Mouse (Mus musculus) frontal cortex, adult 2 months (tissue): ENCODE measurements around the gene Txndc12. TPM values are rescaled to one million over a fixed set of nuclear protein-coding genes. Genes with fewer than 3 reads are reported as not detected.

ENCODE experiments used
- DNase-seq, 2 experiments: peaks; one replicate each; pipeline ENCODE4 v3.0.0; 2022; ENCODE audit warnings: low spot score in 1 of 2; ENCODE audit errors: extremely low spot score in 1 of 2
- polyA plus RNA-seq: library from polyadenylated mRNA; depleted of rRNA; stranded (reverse); fragments of >200 nt; gene quantifications from 2 replicates; pipeline ENCODE4 v1.2.3, GENCODE M21; 2012

The Txndc12 gene
- polyA plus RNA-seq, 1 experiment: 41.0 TPM

DNA sequence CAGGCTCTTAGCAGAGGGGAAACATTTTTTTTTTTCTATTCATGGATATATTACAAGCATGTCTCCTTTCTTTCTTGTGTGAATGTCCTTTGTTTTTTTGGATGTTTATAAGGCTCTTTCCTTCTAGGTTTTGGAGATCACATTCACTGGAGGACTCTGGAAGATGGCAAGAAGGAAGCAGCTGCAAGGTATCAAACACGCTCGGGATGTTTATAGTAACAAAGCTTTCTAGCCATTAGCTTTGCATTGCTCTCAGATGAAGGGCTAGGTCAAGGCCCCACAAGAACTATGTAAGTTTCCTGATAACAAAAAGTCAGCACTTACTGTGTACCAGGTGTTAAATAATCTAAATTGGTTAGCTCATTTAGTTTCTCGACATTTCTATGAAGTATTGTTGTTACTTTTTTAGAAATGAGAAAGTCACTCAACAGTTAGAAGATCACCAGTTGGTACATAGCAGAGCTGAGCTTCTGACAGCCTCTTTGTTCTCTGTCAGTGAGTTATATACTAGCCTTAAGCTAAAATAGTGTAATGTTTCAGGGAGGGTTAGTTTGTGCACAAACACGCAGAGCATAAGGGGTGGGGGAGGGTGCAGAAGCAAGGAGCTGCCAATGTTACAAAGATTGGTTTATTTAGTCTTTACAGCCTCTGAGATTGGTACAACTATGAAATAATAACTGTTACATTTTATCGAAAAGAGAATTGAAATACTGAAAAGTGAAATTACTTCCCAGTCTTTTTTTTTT is 11.6 kb downstream of the Txndc12 start:
- DNase-seq: no peak

DNA sequence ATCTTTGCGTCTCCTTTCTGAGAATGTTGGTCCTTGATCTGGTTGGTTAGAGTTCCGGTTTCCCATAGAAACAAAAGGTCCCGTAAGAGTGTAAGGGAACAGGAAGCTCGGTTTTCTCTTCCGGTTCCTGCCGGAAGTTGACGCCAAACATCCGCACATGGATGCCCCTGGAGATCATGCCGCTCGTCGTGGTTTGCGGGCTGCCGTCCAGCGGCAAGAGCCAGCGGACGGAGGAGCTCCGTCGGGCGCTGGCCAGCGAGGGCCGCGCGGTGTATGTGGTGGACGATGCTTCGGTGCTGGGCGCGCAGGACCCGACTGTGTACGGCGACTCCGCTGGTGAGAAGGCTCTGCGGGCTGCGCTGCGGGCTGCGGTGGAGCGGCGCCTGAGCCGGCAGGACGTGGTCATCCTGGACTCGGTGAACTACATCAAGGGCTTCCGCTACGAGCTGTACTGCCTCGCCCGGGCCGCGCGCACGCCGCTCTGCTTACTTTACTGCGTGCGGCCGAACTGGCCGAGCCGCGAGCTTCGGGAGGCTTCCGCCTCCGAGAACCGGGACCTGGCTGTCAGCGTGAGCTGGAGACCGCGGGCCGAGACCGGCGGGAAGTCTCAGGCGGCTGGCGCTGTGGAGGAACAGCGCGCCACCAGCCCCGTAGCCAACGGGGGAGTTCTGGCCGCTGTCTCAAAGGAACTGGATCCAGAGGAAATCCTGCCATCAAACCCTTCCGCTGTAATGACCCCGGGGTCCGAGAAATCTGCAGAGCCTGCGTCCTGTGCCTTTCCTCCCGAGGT is 13.5 kb downstream of the Txndc12 start, which contains the start of gene Kti12:
Gene Kti12, plus strand, starts transcription at position 71 of the 790 bp plus-strand sequence.
- peak; percentile 77 to 90 for DNase-seq

DNA sequence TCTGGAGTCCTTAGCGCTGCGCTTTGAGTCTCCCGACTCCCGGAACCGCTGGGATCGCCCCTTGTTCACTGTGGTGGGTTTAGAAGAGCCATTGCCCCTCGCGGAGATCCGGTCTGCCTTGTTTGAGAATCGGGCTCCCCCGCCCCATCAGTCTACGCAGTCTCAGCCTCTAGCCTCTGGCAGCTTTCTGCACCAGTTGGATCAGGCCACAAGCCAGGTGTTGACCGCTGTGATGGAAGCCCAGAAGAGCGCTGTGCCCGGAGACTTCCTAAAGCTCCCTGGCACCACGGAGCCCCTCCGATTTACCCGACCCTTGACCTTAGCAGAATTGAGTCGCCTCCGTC is 14.1 kb downstream of the Txndc12 start, which contains the start of gene A730015C16Rik:
Gene A730015C16Rik, minus strand, starts transcription at position 115 of the 344 bp plus-strand sequence.
- no peak for DNase-seq

- DNase-seq: no peak
Observed at GRCm38 (mm10) chr4:108866806-108867205, 32.4 kb downstream of the Txndc12 start.

DNA sequence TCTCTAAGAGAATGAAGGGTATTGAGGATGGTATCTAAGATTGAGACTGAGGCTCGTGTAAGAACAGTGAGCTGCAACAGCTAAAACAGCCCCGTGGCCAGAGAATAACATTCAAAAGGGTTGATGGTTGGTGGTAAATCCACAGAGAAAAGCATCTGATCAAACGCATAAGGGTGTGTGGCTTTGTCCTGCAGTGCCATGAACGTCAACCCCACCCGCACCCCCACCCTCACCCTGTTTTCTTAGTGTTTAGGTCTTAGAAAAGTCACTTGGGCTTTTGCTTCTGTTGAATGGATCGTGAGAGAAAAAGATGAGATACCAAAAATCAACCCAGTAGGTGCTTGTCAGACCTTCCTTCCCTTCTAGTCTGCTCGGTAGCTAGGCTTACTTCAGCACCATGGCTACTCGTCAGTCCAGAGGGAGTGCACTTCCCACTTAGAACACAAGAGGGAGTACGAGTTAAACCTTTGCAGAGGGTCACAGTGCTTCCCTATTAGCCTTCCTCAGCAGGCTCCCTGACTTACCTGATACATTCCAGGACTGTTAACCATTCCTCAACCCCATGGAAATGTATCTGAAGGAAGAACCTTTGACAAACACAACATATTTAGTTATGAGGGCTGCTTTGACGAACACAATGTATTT is 35.5 kb downstream of the Txndc12 start:
- DNase-seq: peak; percentile 83 to 99

DNA sequence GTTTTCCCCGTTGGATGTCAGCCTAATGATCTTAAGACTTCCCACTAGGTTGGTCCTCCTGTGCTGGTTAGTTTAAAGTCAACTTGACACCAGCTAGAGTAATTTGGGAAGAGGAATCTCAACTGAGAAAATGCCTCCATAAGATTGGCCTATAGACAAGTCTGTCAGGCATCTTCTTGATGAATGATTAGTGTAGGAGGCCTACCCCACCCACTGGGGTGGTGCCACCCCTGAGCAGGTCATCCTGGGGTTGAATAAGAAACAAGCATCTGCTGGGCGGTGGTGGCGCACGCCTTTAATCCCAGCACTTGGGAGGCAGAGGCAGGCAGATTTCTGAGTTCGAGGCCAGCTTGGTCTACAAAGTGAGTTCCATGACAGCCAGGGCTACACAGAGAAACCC is 39.3 kb downstream of the Txndc12 start:
- DNase-seq: no peak

DNA sequence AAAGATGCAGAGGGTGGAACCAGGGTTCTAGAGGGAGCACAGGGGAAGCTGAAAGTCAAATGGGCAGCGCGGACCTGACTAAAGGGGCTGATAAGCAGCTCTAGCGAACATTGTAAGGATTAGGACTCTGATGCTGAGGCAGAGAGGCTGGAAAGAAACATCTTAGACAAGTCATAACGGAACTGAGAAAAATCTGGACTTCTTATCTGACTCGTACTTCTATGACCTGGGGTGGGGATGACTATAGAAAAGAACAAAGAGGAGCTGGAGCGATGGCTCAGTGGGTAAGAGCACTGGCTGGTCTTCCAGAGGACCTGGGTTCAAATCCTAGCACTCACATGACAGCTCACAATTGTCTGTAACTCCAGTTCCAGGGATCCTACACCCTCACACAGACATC is 43.5 kb downstream of the Txndc12 start:
- DNase-seq: no peak

DNA sequence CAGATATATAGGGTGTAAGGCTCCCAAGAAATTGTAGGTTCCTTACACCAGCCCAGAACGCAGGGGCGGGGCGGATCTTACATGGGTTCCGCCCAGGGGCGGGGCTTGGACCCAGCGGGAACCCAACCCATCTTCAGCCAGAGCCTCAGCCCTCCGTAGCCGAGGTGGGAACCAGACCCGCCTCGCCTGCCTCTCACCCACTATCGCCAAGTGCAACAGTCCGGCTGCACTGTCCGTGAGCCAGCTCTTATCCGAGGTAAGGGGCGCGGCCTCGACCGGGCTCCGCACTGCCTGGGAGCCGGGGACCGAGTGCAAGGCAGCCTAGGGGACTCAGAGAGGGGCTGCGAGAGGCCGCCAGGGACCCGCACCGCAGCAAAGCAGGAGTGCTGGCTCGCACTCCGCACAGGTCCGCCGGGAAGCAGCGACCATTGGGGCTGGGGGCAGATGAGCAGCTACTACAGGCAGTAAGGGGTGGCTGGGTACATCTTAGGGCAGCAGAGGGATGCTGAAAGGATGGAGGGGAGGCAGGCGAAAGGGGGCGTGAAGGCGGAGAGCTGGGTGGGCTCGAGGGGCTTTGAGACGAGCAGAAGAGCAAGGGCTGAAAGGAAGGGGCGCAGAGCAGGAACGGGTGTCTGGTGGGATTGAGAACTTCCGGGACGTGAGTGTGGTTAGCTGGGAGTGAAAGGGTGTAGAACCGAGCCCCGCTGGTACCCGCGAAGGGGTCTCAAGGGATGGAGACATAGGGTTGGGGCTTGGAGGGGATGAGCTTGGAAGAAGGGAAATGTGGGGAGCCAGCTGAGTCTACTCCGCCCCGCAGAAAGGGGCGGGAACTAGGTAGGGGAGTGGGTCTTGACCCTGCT is 44.8 kb downstream of the Txndc12 start, which contains the start of gene Rab3b:
Gene Rab3b, plus strand, starts transcription at position 101 of the 860 bp plus-strand sequence.
- peak in 1 of 2 experiments; percentile 46 for DNase-seq

- DNase-seq: no peak
Observed at GRCm38 (mm10) chr4:108883815-108884214, 49.4 kb downstream of the Txndc12 start.

DNA sequence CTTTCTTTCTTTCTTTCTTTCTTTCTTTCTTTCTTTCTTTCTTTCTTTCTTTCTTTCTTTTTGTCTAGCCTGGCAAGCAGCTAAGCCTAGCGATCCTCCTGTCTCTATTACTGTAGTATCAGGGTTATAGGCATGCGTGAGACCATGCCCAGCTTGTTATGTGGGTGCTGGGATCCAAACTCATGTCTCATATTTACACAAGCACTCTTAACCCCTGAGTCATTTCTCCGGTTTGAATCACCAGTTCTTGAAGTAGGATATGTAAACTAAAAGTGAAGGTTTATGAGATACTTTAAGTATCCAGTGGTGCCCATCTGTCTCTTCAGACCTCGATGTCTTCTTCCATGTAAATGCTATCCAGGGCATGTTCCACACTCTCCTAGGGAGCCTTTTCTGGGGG is 53.1 kb downstream of the Txndc12 start:
- DNase-seq: no peak

DNA sequence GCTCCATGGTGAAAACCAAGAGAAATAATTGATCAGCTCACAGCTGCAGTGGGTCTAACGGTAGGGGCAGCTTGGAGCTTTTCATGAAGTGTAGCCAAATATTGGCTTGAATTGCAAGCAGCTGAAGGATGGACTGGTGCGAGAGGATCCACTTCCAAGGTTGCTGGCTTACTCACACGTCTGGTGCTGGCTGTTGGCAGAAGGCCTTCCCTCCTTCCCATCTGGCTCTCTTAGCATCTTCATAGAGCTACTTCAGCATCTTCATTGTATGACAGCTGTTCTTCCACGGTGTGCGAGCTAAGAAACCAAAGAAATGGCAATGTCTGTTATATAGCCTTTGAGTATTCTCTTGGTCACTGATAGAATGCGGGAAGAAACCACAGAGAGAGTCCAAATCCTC is 56.5 kb downstream of the Txndc12 start:
- DNase-seq: peak in 1 of 2 experiments; percentile 48

DNA sequence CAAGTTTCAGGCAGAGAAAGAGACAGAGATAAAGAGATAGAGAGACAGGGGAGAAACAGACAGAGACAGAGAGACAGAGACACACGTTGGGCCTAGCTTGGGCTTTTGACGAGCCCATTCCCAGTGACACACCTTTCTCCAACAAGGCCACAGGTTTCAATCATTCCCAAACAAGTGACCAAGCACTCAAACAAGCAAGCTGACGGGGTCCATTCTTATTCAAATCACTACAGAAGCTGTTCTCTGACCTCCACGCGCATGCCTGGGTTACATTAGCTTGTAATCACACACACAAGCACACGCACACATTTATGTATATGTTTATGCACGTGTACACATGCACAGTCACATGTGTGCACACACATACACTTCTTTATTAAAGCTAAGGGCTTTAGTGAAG is 66.0 kb downstream of the Txndc12 start:
- DNase-seq: no peak

DNA sequence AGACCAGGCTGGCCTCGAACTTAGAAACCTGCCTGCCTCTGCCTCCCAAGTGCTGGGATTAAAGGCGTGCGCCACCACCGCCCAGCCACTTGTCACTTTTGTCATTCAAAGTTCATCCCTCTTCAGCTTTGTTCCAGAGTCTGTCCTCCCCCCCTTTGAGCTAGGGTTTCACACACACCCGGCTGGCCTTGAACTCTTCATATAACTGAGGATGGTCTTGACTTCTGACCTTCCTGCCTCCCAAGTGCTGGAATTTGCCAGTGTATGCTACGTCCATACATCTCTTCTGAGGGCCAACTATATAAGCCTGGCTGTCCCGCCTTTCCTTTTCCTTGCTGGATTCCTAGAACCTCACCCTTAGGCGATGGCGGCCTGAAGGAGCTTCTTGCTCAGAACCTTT is 68.5 kb downstream of the Txndc12 start:
- no peak for DNase-seq

- no peak for DNase-seq
Observed at GRCm38 (mm10) chr4:108903346-108903745, 68.9 kb downstream of the Txndc12 start.

DNA sequence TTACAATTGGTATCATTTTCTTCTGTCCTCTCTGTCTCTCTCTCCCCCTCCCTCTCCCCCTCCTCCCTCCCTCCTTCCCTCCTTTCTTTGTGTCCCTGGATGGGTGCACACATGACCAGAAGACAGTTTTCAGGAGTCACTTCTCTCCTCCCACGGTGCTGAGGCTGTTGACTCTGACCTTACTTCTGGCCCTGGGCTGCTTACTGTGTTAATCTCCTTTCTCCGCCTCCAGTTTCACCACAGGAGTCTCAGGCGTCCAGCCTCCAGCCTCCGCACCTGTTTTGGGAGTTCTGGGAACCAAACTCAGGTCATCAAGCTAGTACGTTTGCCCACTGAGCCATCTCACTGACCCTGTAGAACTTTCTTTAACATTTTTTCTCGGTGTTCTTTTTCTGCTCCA is 69.7 kb downstream of the Txndc12 start:
- no peak for DNase-seq

DNA sequence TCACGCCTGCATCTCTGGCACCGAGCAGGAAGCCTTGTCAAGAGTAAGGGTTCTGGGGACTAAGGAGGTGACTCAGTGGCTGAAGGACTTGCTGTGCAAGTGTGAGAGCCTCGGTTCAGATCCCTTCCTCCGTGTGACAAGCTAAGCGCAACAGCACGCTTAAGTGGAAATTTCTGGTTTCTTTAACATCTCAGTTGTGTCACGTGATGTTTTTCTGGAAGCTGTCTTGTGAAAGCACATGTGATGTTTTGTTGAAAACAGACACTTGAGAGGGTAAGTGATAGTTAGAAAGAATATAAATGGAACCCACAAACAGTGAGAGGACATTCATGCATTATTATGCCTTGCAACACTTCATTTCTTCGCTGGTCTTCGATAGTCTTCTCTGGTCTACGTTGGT is 70.4 kb downstream of the Txndc12 start:
- DNase-seq: no peak

DNA sequence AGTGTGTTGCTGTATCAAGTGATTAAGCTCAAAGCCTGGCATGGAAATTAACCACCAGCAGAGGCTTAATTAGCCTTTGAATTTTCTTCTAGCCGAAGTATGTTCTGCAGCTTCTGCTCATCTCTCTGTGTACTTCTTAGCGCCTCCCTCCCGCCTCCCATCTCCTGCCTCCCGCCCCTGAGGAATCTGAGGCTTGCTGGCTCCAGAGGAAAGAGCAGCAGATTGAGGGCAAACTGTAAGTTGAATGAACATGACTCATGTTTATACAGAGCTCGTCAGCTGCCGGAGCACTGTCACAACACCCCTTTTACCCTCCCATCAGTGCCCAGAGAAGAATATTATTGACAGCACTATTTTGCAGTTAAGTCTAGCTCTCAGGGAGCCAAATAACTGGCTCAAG is 71.5 kb downstream of the Txndc12 start:
- peak; percentile 42 to 64 for DNase-seq

GRCm38 (mm10) chr4:108907475-108907874 is 73.1 kb downstream of the Txndc12 start:
- DNase-seq: no peak

DNA sequence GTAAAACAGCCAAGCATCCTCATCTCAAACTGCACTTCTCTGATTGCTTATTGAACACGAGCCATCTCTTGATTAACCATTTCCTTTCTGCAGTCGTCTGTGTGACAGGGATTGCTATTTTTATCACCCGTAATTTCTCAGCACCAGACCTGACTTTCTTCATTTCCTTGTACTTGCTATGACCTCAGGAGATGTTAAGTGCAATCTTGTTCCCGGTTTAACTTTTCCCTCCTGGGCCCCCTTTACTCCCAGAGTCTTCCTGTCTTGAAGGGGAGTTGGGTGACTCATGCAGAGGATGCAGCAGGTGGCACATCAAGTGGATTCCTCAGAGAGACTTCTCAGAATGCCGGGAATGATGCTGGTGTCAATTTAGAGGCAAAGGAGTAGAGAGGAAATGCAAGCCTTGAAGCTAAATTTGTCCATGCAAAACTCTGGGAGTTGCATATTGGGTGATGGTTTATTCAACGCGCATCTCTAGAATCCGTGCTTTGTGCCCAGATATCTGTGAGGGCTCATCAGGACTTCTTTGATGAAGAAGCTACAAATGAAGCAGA is 75.5 kb downstream of the Txndc12 start:
- peak in 1 of 2 experiments; percentile 43 for DNase-seq
